Mouse (Mus musculus): Measurements from ENCODE around the gene Foxi3. TPM values are rescaled to one million over a fixed set of nuclear protein-coding genes. Genes with fewer than 3 reads are reported as not detected.
A peak's percentile ranks its signal among the peaks of the same experiment; 100 is the strongest.

Gene Foxi3
- polyA plus RNA-seq (2014; fragmentation: Nextera tagmentation; extraction: Ambion mirVana): 0.19 TPM in 1 of 2 replicates, not detected in the other

DNA sequence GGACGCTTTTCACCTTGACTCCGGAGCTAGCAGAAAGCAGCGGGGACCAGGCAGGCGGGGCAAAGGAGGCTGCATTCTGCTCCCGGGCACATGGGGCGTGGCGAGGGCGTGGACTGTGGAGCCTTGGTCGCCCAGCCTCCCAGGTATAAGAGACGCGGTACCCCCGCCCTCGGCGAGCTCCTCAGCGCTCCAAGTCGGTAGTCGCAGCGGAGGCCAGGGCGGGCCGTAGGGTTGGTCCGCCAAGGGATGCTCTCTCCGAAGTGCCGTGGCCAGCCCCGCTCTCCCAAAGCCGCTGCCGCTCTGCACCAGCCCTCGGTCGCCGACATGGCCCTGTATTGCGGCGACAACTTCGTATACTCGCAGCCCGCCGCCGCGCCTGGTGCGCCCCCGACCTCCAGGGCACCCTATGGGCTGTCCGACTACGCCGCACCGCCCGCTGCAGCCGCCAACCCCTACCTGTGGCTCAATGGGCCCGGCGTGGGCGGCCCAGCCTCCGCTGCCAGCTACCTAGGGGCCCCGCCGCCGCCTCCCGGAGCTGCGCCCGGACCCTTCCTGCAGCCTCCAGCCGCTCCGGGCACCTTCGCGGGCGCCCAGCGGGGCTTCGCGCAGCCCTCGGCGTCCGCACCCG is at the start of gene Foxi3:
Foxi3 (plus strand) TSS at position 247 of the 628 bp plus-strand sequence.
- H3K4me3 ChIP-seq (ENCODE audit: low read depth, low read length): peak within 1 kb of the TSS; percentile 48
- no peak within 1 kb of the TSS for H3K9ac ChIP-seq (ENCODE audit: low read length)
- no peak within 1 kb of the TSS for H3K27ac ChIP-seq (replicated peaks; ENCODE audit: low read depth, low read length)
- no peaks in the 10 kb centered on the region for H3K36me3 ChIP-seq (ENCODE audit: control insufficient read depth, insufficient read depth, low read length)
- ATAC-seq (ENCODE audit: insufficient number of reproducible peaks, low FRiP score, low TSS enrichment, low read depth): peak; percentile 84
- peak within 1 kb of the TSS; percentile 96 for H3K4me2 ChIP-seq (ENCODE audit: low read depth, severe bottlenecking)
- peaks cover 57% of the 10 kb centered on the region for H3K27me3 ChIP-seq (ENCODE audit: control insufficient read depth, insufficient read depth, low read length)
- under 1% methylated on average over 66 of the region's 67 CpGs for WGBS
- H3K9me3 ChIP-seq (ENCODE audit: control insufficient read depth, low read length): no peaks in the 10 kb centered on the region
- peak; percentile 82 for DNase-seq (ENCODE audit: low spot score)
- peaks cover 6% of the 10 kb centered on the region; the same call in 1 of the 2 replicates for H3K4me1 ChIP-seq (ENCODE audit: control insufficient read depth, insufficient read depth, low read length)

GRCm38 (mm10) chr6:70909572-70909971 is 46.8 kb upstream of the Foxi3 start:
- H3K9me3 ChIP-seq (ENCODE audit: control insufficient read depth, low read length): no peaks in the 10 kb centered on the region
- no peak overlapping the region for H3K4me3 ChIP-seq (ENCODE audit: low read depth, low read length)
- DNase-seq (ENCODE audit: low spot score) (no peak), ATAC-seq (ENCODE audit: insufficient number of reproducible peaks, low FRiP score, low TSS enrichment, low read depth) (no peak)
- no peak overlapping the region for H3K27ac ChIP-seq (replicated peaks; ENCODE audit: low read depth, low read length)
- H3K9ac ChIP-seq (ENCODE audit: low read length): no peak overlapping the region
- no peaks in the 10 kb centered on the region for H3K36me3 ChIP-seq (ENCODE audit: control insufficient read depth, insufficient read depth, low read length)
- H3K4me2 ChIP-seq (ENCODE audit: low read depth, severe bottlenecking): no peak overlapping the region
- H3K27me3 ChIP-seq (ENCODE audit: control insufficient read depth, insufficient read depth, low read length): no peaks in the 10 kb centered on the region
- WGBS: 92% methylated on average over 7 of the region's 7 CpGs
- H3K4me1 ChIP-seq (ENCODE audit: control insufficient read depth, insufficient read depth, low read length): peaks cover 3% of the 10 kb centered on the region; the same call in 1 of the 2 replicates

- Histone ChIP-seq H3K4me2 (ENCODE audit: low read depth, severe bottlenecking) (no peak overlapping the region), H3K4me3 (ENCODE audit: low read depth, low read length) (no peak overlapping the region), H3K9ac (ENCODE audit: low read length) (no peak overlapping the region), H3K36me3 (ENCODE audit: control insufficient read depth, insufficient read depth, low read length) (no peaks in the 10 kb centered on the region), H3K27me3 (ENCODE audit: control insufficient read depth, insufficient read depth, low read length) (no peaks in the 10 kb centered on the region), H3K4me1 (ENCODE audit: control insufficient read depth, insufficient read depth, low read length) (peaks cover 3% of the 10 kb centered on the region; the same call in 1 of the 2 replicates), H3K27ac (replicated peaks; ENCODE audit: low read depth, low read length) (no peak overlapping the region), H3K9me3 (ENCODE audit: control insufficient read depth, low read length) (no peaks in the 10 kb centered on the region)
- ATAC-seq (ENCODE audit: insufficient number of reproducible peaks, low FRiP score, low TSS enrichment, low read depth) (no peak), DNase-seq (ENCODE audit: low spot score) (no peak)
- 78% methylated on average over 4 of the region's 4 CpGs for WGBS
Measured at GRCm38 (mm10) chr6:70910285-70910684, 46.0 kb upstream of the Foxi3 start.

DNA sequence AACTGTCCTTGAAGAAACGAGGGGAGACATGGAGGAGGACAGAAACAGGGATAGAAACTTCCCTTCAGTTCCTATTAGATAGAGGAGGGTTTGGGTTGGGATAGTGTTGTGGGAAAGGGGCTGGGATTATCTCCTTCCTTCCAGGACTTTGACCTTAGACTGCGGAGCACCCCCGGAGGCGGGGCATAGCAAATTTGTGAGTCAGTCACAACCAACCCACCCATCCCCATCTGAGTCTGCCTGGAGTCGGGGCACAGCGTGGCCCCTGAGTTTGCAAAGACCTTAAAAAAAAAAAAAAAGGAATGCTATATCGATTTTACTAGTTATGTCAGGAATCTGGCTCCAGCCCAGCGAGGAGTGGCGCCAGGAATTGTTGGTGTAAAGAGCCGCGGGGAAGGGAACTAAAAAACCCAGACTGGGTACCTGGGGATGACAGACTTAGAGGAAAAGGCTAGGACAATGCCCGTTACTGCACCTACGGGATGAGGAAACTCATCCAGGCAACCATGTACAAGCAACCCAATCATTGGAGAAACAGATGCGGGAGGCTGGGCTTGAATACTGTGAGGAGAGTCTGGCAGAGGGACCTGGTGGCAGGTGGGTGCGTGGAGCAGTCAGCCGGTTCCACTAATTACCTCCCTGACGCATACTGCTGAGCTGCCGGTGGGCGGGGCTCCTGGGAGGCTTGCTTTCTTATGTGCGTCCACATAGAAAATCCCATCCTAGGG is 44.5 kb upstream of the Foxi3 start:
- peak overlapping the region; percentile 28 for H3K4me2 ChIP-seq (ENCODE audit: low read depth, severe bottlenecking)
- no peaks in the 10 kb centered on the region for H3K36me3 ChIP-seq (ENCODE audit: control insufficient read depth, insufficient read depth, low read length)
- H3K27ac ChIP-seq (replicated peaks; ENCODE audit: low read depth, low read length): no peak overlapping the region
- no peaks in the 10 kb centered on the region for H3K27me3 ChIP-seq (ENCODE audit: control insufficient read depth, insufficient read depth, low read length)
- H3K4me3 ChIP-seq (ENCODE audit: low read depth, low read length): no peak overlapping the region
- no peaks in the 10 kb centered on the region for H3K9me3 ChIP-seq (ENCODE audit: control insufficient read depth, low read length)
- H3K9ac ChIP-seq (ENCODE audit: low read length): no peak overlapping the region
- ATAC-seq (ENCODE audit: insufficient number of reproducible peaks, low FRiP score, low TSS enrichment, low read depth) (no peak), DNase-seq (ENCODE audit: low spot score) (peak; percentile 34)
- WGBS: 13% methylated on average over 20 of the region's 20 CpGs
- peaks cover 3% of the 10 kb centered on the region; the same call in 1 of the 2 replicates for H3K4me1 ChIP-seq (ENCODE audit: control insufficient read depth, insufficient read depth, low read length)

- no peaks in the 10 kb centered on the region for H3K36me3 ChIP-seq (ENCODE audit: control insufficient read depth, insufficient read depth, low read length)
- H3K4me1 ChIP-seq (ENCODE audit: control insufficient read depth, insufficient read depth, low read length): peaks cover 3% of the 10 kb centered on the region; the same call in 1 of the 2 replicates
- DNase-seq (ENCODE audit: low spot score) (no peak), ATAC-seq (ENCODE audit: insufficient number of reproducible peaks, low FRiP score, low TSS enrichment, low read depth) (no peak)
- no peak overlapping the region for H3K9ac ChIP-seq (ENCODE audit: low read length)
- WGBS: 65% methylated on average over 7 of the region's 7 CpGs
- peak overlapping the region; percentile 28; the same call in 1 of the 2 replicates for H3K4me2 ChIP-seq (ENCODE audit: low read depth, severe bottlenecking)
- H3K9me3 ChIP-seq (ENCODE audit: control insufficient read depth, low read length): no peaks in the 10 kb centered on the region
- H3K27me3 ChIP-seq (ENCODE audit: control insufficient read depth, insufficient read depth, low read length): no peaks in the 10 kb centered on the region
- H3K27ac ChIP-seq (replicated peaks; ENCODE audit: low read depth, low read length): no peak overlapping the region
- H3K4me3 ChIP-seq (ENCODE audit: low read depth, low read length): no peak overlapping the region
Measured at GRCm38 (mm10) chr6:70912396-70912765, 44.0 kb upstream of the Foxi3 start.

DNA sequence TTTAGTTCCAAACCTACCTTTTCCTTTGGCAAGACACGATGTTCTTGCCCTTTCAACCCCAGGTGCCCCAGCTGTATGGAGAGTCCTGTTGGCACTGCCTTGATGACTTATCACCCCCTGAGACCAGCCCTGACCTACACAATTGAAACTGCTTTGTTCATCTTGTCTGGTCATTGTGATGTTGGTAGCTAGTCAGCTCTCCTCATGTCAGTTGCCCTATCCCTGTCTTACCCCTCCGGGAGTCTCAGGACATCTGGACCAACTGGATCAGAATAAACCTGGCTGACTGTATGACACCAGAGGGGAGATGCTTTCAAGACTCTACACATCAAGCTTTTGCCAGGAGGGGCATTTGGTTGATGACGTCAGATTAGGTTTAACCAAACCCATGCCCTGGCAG is 37.5 kb upstream of the Foxi3 start, which contains the start of gene Tex37:
Tex37 (minus strand) TSS at position 101 of the 400 bp plus-strand sequence.
- H3K4me3 ChIP-seq (ENCODE audit: low read depth, low read length): no peak within 1 kb of the TSS
- WGBS: 90% methylated on average over 3 of the region's 3 CpGs
- no peak for DNase-seq (ENCODE audit: low spot score)
- H3K27ac ChIP-seq (replicated peaks; ENCODE audit: low read depth, low read length): no peak within 1 kb of the TSS
- no peaks in the 10 kb centered on the region for H3K36me3 ChIP-seq (ENCODE audit: control insufficient read depth, insufficient read depth, low read length)
- no peak for ATAC-seq (ENCODE audit: insufficient number of reproducible peaks, low FRiP score, low TSS enrichment, low read depth)
- H3K4me1 ChIP-seq (ENCODE audit: control insufficient read depth, insufficient read depth, low read length): 0 out of 2 replicates have a peak, but pooled peaks cover 2% of the 10 kb centered on the region
- H3K9me3 ChIP-seq (ENCODE audit: control insufficient read depth, low read length): no peaks in the 10 kb centered on the region
- H3K9ac ChIP-seq (ENCODE audit: low read length): no peak within 1 kb of the TSS
- no peak within 1 kb of the TSS for H3K4me2 ChIP-seq (ENCODE audit: low read depth, severe bottlenecking)
- no peaks in the 10 kb centered on the region for H3K27me3 ChIP-seq (ENCODE audit: control insufficient read depth, insufficient read depth, low read length)

GRCm38 (mm10) chr6:70921274-70922074 is 34.9 kb upstream of the Foxi3 start:
- DNase-seq (ENCODE audit: low spot score): peak; percentile 80
- no peaks in the 10 kb centered on the region for H3K36me3 ChIP-seq (ENCODE audit: control insufficient read depth, insufficient read depth, low read length)
- 2% methylated on average over 22 of the region's 22 CpGs for WGBS
- ATAC-seq (ENCODE audit: insufficient number of reproducible peaks, low FRiP score, low TSS enrichment, low read depth): peak; percentile 74; the same call in 1 of the 2 replicates
- no peak overlapping the region for H3K27ac ChIP-seq (replicated peaks; ENCODE audit: low read depth, low read length)
- 0 out of 2 replicates have a peak, but pooled peaks cover 2% of the 10 kb centered on the region for H3K4me1 ChIP-seq (ENCODE audit: control insufficient read depth, insufficient read depth, low read length)
- peak overlapping the region; percentile 44 for H3K4me2 ChIP-seq (ENCODE audit: low read depth, severe bottlenecking)
- H3K9ac ChIP-seq (ENCODE audit: low read length): peak overlapping the region; percentile 41; the same call in 1 of the 2 replicates
- H3K9me3 ChIP-seq (ENCODE audit: control insufficient read depth, low read length): no peaks in the 10 kb centered on the region
- no peak overlapping the region; the same call in 1 of the 2 replicates for H3K4me3 ChIP-seq (ENCODE audit: low read depth, low read length)
- H3K27me3 ChIP-seq (ENCODE audit: control insufficient read depth, insufficient read depth, low read length): no peaks in the 10 kb centered on the region

DNA sequence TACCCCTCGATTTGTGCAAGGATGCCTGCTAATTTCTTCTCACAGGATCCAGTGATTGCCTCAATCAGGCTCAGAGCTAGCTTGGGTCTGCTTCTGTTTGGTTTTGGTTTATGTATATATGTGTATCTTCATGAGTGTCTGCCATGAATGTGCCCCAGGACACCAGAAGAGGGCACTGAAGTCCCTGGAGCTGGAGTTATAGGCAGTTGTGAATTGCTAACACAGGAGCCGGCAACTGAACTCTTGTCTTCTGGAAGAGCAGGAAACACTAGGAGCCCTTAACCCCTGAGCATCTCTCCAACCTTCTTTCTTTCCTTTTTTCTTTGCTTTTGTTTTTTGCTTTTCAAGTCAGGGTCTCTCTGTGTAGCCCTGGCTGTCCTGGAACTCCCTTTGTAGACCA is 24.5 kb upstream of the Foxi3 start:
- H3K36me3 ChIP-seq (ENCODE audit: control insufficient read depth, insufficient read depth, low read length): no peaks in the 10 kb centered on the region
- H3K4me2 ChIP-seq (ENCODE audit: low read depth, severe bottlenecking): no peak overlapping the region
- H3K4me3 ChIP-seq (ENCODE audit: low read depth, low read length): no peak overlapping the region
- DNase-seq (ENCODE audit: low spot score) (no peak), ATAC-seq (ENCODE audit: insufficient number of reproducible peaks, low FRiP score, low TSS enrichment, low read depth) (no peak)
- H3K9ac ChIP-seq (ENCODE audit: low read length): no peak overlapping the region
- WGBS: 92% methylated on average over 2 of the region's 2 CpGs
- 0 out of 2 replicates have a peak, but pooled peaks cover 3% of the 10 kb centered on the region for H3K4me1 ChIP-seq (ENCODE audit: control insufficient read depth, insufficient read depth, low read length)
- H3K27me3 ChIP-seq (ENCODE audit: control insufficient read depth, insufficient read depth, low read length): no peaks in the 10 kb centered on the region
- no peaks in the 10 kb centered on the region for H3K9me3 ChIP-seq (ENCODE audit: control insufficient read depth, low read length)
- no peak overlapping the region for H3K27ac ChIP-seq (replicated peaks; ENCODE audit: low read depth, low read length)
